In genomic region chr7:70358848-70359591, GRCm38 (mm10) we compare ENCODE assay signal across 7 mouse cellular contexts. TPM values are rescaled to one million over a fixed set of nuclear protein-coding genes. Genes with fewer than 3 reads are reported as not detected.
DNase-seq lines count a peak whose midpoint lies in the region; ATAC-seq lines count a peak whose summit lies in the region.

No protein-coding gene starts in this region.

- H3K9me3 ChIP-seq in neural tube, embryonic 11.5 days (ENCODE audit: control insufficient read depth, low read length) = no peaks in the 10 kb centered on the region
- no peaks in the 10 kb centered on the region for H3K9me3 ChIP-seq in heart, embryonic 10.5 days
- H3K9me3 ChIP-seq in kidney, embryonic 14.5 days (ENCODE audit: control insufficient read depth, low read length) = no peaks in the 10 kb centered on the region
- H3K9me3 ChIP-seq in midbrain, embryonic 14.5 days (ENCODE audit: control insufficient read depth, low read length) = no peaks in the 10 kb centered on the region

- peak overlapping the region; percentile 96 for H3K4me3 ChIP-seq in neural tube, embryonic 11.5 days (ENCODE audit: low read depth, low read length)
- H3K4me3 ChIP-seq in heart, embryonic 10.5 days = peak overlapping the region; percentile 82
- H3K4me3 ChIP-seq in kidney, embryonic 14.5 days (ENCODE audit: low read length) = peak overlapping the region; percentile 96
- H3K4me3 ChIP-seq in midbrain, embryonic 14.5 days (replicated peaks; ENCODE audit: low read depth, low read length) = peak overlapping the region; percentile 59

- peak overlapping the region; percentile 99 for H3K27ac ChIP-seq in neural tube, embryonic 11.5 days (ENCODE audit: low read depth, low read length)
- H3K27ac ChIP-seq in heart, embryonic 10.5 days = peak overlapping the region; percentile 96
- peak overlapping the region; percentile 100 for H3K27ac ChIP-seq in kidney, embryonic 14.5 days (ENCODE audit: low read depth, low read length)
- peak overlapping the region; percentile 98 for H3K27ac ChIP-seq in midbrain, embryonic 14.5 days (replicated peaks; ENCODE audit: low read depth, low read length)

- under 1% methylated on average over 33 of the region's 33 CpGs for WGBS in neural tube, embryonic 11.5 days
- under 1% methylated on average over 33 of the region's 33 CpGs for WGBS in heart, embryonic 10.5 days
- under 1% methylated on average over 33 of the region's 33 CpGs for whole genome bisulfite sequencing in kidney, embryonic 14.5 days
- 0% methylated on average over 33 of the region's 33 CpGs for WGBS in midbrain, embryonic 14.5 days

- peak; percentile 76 for DNase-seq in neural tube, embryonic 11.5 days (ENCODE audit: low spot score)
- no peak for DNase-seq in neural tube, embryonic 10.5 days (ENCODE audit: extremely low spot score, low spot score)
- DNase-seq in embryo, embryonic 10.5 days (ENCODE audit: low spot score) = peak; percentile 62
- DNase-seq in heart, embryonic 10.5 days (ENCODE audit: low spot score) = peak; percentile 75
- peak; percentile 69 for DNase-seq in midbrain, embryonic 14.5 days

- peaks cover 25% of the 10 kb centered on the region for H3K4me1 ChIP-seq in neural tube, embryonic 11.5 days (ENCODE audit: control insufficient read depth, insufficient read depth, low read length)
- H3K4me1 ChIP-seq in heart, embryonic 10.5 days = peaks cover 9% of the 10 kb centered on the region
- no peaks in the 10 kb centered on the region for H3K4me1 ChIP-seq in kidney, embryonic 14.5 days (ENCODE audit: control insufficient read depth, insufficient read depth, low read length)
- no peaks in the 10 kb centered on the region for H3K4me1 ChIP-seq in midbrain, embryonic 14.5 days (ENCODE audit: control insufficient read depth, insufficient read depth, low read length)

- ATAC-seq in neural tube, embryonic 11.5 days (ENCODE audit: insufficient read depth, low FRiP score, low TSS enrichment) = no peak
- no peak for ATAC-seq in kidney, embryonic 14.5 days (ENCODE audit: low FRiP score, low TSS enrichment)
- no peak for ATAC-seq in midbrain, embryonic 14.5 days (ENCODE audit: low FRiP score, low TSS enrichment)
- no peak for ATAC-seq in CD4-positive, CD25-positive, alpha-beta regulatory T cell, adult 4 months

- peak overlapping the region; percentile 99 for H3K9ac ChIP-seq in neural tube, embryonic 11.5 days (ENCODE audit: low read length)
- H3K9ac ChIP-seq in kidney, embryonic 14.5 days (ENCODE audit: low read depth, low read length) = peak overlapping the region; percentile 100
- H3K9ac ChIP-seq in midbrain, embryonic 14.5 days (replicated peaks; ENCODE audit: low read length) = peak overlapping the region; percentile 91

- H3K4me2 ChIP-seq in neural tube, embryonic 11.5 days (ENCODE audit: low read depth) = peak overlapping the region; percentile 96
- peak overlapping the region; percentile 82 for H3K4me2 ChIP-seq in kidney, embryonic 14.5 days (replicated peaks; ENCODE audit: low read depth, low read length)
- peak overlapping the region; percentile 78 for H3K4me2 ChIP-seq in midbrain, embryonic 14.5 days (ENCODE audit: low read length)

- no peaks in the 10 kb centered on the region for H3K27me3 ChIP-seq in neural tube, embryonic 11.5 days (ENCODE audit: control insufficient read depth, insufficient read depth, low read length)
- peaks cover 40% of the 10 kb centered on the region for H3K27me3 ChIP-seq in heart, embryonic 10.5 days (ENCODE audit: insufficient read depth, poor library complexity, severe bottlenecking)
- H3K27me3 ChIP-seq in kidney, embryonic 14.5 days (ENCODE audit: control insufficient read depth, insufficient read depth, low read length) = no peaks in the 10 kb centered on the region
- H3K27me3 ChIP-seq in midbrain, embryonic 14.5 days (ENCODE audit: control insufficient read depth, insufficient read depth, low read length) = peaks cover 66% of the 10 kb centered on the region

- H3K36me3 ChIP-seq in neural tube, embryonic 11.5 days (ENCODE audit: control insufficient read depth, insufficient read depth, low read length) = peaks cover 9% of the 10 kb centered on the region
- H3K36me3 ChIP-seq in heart, embryonic 10.5 days = peaks cover 27% of the 10 kb centered on the region
- H3K36me3 ChIP-seq in kidney, embryonic 14.5 days (ENCODE audit: control insufficient read depth, insufficient read depth, low read length) = peaks cover 47% of the 10 kb centered on the region
- H3K36me3 ChIP-seq in midbrain, embryonic 14.5 days (ENCODE audit: control insufficient read depth, insufficient read depth, low read length) = peaks cover 20% of the 10 kb centered on the region

RNA-seq across cellular contexts. Expression of gene Nr2f2, which starts 7.5 kb away (rescaled TPM):
- 88.5 and 95.9 TPM in 2 replicates for polyA plus RNA-seq in neural tube, embryonic 11.5 days (2014; fragmentation: Nextera tagmentation; extraction: Ambion mirVana)
- 16.2 and 48.0 TPM in 2 replicates for polyA plus RNA-seq in heart, embryonic 10.5 days (2016; fragmentation: Nextera tagmentation; extraction: Ambion mirVana)
- 310 and 320 TPM in 2 replicates for polyA plus RNA-seq in kidney, embryonic 14.5 days (2014; fragmentation: Nextera tagmentation; extraction: Ambion mirVana)
- polyA plus RNA-seq in midbrain, embryonic 14.5 days (2014; fragmentation: Nextera tagmentation; extraction: Ambion mirVana) = 113 and 120 TPM in 2 replicates
- polyA plus RNA-seq in CD4-positive, CD25-positive, alpha-beta regulatory T cell, adult 4 months (2017; shearing (Covaris generic)) = not detected

Comparison
In these comparisons a context has a peak if more than half of its experiments do, and no peak if none do; other contexts are left out.
1. RNA of gene Nr2f2, which starts 7.5 kb away (polyA plus RNA-seq): 310 to 320 TPM in kidney, embryonic 14.5 days, 113 to 120 TPM in midbrain, embryonic 14.5 days, 88.5 to 95.9 TPM in neural tube, embryonic 11.5 days and 16.2 to 48.0 TPM in heart, embryonic 10.5 days; not detected in CD4-positive, CD25-positive, alpha-beta regulatory T cell, adult 4 months; every median in the first group is over 10 times any median in the second.
2. Peak in every context shown above with its lines, with median percentiles within 50 percentile points of each other: H3K27ac ChIP-seq, H3K4me2 ChIP-seq, H3K4me3 ChIP-seq and H3K9ac ChIP-seq.